Mouse (Mus musculus): Measurements from ENCODE around the gene Kctd20. TPM values are rescaled to one million over a fixed set of nuclear protein-coding genes. Genes with fewer than 3 reads are reported as not detected.
"Not testable (repeated sequence)": the region's sequence is repeated elsewhere in the genome, so short reads cannot be mapped to it uniquely, and the experiment has no call there.

Gene Kctd20
- polyA plus RNA-seq, 2 experiments from 2014 or later, result 32.0 to 47.5 TPM

DNA sequence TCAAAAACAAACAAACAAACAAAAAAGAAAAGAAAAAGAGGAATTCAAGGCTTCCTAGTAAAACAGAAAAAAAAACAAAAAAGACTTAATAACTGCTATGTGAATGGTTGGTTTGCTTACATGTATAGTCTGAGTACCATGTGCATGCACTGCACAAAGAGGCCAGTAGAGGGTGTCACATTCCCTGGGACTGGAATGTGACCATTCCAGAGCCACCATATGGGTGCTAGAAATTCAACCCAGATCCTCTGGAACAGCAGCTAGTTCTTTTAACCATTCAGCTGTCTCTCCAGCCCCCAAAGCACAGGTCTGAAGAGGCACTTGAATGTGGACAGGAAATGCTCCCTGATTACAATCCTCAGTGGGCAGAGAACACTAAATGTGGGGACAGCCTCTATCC is 35.1 kb downstream of the Kctd20 start:
- no peak for ATAC-seq

DNA sequence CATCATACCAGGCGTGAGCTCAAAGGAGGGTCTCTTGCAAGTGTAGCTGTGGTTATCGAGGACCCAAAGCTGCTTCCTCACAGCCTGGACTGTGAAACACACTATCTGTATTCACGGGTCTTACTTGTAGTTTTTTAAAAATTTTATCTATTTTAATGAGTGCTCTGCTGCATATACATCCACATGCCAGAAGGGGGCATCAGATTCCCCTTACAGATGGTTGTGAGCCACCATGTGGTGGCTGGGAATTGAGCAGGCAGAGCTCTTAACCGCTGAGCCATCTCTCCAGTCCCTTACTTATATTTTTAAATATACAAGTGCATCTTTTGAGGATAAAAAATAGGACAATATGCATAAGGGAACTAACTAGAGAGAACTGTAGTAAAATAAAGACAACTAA is 36.0 kb downstream of the Kctd20 start:
- ATAC-seq, result peak; percentile 71

DNA sequence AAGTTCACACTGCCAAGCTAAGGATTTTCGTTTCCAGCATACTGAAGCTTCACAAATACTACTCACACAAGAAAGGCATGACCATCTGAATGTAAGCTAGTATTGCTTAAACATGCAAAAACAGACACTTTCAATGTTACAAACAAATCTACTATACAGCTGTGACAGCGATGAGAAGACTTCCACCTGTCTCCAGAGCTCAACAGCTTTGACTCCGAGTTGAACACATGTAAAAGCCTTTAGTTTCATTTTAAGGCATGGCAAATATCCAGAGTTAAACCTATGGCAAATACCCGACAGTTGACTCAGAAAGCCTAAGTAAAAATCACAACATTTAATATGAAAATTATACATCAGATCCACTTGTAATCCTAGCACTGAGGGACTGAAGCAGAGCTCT is 36.5 kb downstream of the Kctd20 start:
- no peak for ATAC-seq

GRCm38 (mm10) chr17:28988996-28989395 is 37.2 kb downstream of the Kctd20 start:
- no peak for ATAC-seq

DNA sequence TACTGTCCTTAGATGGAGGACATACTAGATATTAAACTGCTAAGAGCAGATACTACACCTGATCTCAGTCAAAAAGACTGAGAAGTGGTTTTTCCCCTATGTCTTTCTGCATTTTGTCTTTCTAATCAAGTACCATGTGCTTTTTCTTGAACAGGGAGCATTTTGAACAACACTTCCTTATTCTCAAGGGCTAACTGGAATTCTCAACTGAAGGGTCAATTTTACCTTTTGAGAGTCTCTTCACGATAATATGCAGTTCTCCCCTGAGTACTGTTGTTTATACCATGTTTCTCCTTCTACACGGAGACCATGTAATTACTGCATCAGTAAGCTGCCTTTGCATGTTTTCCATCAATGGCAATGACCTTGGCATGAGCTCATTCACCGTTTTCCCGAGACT is 38.3 kb downstream of the Kctd20 start:
- no peak for ATAC-seq

DNA sequence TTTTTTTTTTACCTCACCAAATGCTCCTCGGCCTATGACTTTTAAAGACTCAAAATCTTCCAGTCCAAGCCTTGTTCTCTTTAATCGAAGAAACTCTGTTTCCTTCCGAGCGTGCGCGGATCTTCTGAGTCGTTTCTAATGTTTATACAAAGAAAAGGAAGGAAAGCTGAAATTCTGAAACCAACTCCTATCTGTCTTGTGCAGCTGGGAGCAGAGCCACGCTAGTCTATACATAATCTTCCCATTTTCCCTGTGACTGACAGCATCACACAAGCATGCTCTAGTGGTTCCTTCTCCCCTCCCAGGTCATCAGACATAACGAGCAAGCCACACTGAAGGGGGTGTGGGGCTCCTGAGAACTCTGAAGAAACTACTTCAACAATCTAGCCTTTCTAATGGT is 39.5 kb downstream of the Kctd20 start:
- ATAC-seq, result no peak

GRCm38 (mm10) chr17:28992105-28992504 is 40.4 kb downstream of the Kctd20 start:
- ATAC-seq, result no peak

DNA sequence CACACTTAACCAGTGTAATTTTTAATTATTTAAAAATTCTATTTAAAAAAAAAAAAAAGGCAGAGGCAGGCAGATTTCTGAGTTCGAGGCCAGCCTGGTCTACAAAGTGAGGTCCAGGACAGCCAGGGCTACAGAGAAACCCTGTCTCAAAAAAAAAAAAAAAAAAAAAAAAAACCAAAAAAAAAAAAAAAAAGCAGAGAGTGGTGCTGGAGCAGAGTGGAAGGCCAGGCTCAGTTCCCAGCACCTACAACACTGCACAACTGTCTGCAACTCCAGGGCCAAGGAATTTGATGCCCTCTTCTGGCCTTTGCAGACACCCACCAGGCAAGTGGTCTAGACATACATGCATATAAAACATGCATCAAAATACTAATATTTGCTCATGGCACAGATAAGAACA is 41.3 kb downstream of the Kctd20 start:
- ATAC-seq, result not testable (repeated sequence)

DNA sequence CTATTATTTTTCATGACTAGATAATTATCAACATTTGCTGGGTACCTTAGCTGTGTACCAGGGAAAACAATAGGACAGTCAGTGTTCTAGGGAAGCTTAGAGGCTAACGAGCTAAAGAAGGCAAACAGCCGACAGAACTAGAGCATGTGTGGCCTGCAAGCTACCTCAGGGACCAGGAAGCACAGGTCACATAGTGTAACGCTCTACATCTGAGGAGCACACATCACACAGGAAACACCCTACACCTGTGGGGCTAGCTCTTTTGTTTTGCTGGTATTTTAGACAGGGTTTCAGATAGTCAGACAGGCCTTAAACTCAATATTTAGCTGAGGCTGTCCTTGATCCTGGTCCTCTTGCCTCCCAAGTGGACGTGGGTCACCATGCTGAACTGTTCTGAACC is 42.9 kb downstream of the Kctd20 start:
- ATAC-seq, result peak; percentile 32

DNA sequence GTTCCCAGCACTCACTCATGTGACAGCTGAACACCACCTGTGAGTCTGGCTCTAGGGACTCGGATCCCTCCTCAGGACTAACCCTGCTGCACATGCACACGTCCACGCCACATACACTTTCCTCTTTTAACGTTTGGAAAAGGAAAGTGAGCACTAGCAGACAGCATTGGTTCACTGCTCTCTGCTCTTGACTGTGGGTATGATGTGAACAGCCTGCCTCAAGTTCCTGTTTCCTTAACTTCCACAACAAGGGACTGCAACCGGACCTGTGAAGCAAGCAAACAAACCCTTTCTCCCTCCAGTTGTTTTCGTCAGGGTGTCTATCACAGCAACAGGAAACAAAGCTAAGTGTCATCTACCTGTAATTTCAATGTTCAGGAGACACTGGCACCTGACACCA is 48.7 kb downstream of the Kctd20 start:
- ATAC-seq, result no peak

GRCm38 (mm10) chr17:29003740-29004139 is 52.0 kb downstream of the Kctd20 start:
- no peak for ATAC-seq

DNA sequence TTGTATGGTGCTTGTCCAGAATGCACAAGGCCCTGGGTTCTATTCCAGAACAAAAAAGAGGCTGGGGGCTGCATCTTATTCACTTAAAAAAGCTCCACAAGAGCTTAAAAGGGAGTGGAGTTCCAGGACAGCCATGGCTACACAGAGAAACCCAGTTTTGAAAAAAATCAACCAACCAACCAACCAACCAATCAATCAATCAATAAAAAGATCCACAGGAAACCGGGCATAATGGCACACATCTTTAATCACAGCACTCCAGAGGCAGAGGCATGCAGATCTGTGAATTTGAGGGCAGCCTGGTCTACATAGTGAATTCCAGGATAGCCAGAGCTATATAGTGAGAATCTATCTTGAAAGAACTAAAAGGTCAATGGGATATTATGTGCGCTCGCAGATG is 53.3 kb downstream of the Kctd20 start:
- no peak for ATAC-seq

DNA sequence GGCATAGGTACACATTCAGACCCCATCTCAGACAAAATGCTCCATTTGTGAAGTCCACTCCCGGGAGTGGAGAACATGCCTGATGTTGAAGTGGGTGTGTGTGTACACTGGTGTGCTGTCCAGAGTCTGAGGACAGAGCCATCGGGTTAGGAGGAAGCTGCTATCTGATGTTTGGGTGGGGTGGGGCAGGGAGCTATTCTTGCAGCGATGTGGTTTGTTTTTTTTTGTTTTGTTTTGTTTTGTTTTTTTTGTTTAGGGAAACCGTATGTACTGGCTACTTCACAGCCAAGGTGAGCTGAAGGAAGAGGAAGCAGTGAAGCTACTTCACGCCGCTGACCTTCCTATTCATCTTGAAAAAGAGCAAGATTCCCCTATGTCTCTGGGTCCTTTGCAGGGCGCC is 55.1 kb downstream of the Kctd20 start:
- ATAC-seq, result no peak

DNA sequence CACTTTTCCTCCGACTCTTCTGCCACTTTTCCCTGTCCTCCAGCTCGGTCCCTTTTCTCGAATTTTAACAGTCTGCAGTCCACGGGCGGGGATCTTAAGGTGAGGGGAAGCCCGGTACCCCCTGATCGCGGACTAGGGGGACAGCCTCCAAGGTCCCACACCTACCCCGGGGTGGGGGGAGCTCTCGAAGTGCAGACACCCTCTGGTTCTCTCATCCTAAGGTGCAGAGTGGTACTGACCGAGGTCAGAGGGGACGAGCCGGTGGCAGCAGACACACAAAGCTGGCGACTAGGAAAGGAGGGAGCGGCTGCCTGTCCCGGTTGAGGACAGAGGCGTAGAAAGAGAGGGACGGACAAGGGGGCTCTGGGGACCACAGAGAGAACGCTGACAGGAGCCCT is 55.5 kb downstream of the Kctd20 start:
- ATAC-seq, result no peak

DNA sequence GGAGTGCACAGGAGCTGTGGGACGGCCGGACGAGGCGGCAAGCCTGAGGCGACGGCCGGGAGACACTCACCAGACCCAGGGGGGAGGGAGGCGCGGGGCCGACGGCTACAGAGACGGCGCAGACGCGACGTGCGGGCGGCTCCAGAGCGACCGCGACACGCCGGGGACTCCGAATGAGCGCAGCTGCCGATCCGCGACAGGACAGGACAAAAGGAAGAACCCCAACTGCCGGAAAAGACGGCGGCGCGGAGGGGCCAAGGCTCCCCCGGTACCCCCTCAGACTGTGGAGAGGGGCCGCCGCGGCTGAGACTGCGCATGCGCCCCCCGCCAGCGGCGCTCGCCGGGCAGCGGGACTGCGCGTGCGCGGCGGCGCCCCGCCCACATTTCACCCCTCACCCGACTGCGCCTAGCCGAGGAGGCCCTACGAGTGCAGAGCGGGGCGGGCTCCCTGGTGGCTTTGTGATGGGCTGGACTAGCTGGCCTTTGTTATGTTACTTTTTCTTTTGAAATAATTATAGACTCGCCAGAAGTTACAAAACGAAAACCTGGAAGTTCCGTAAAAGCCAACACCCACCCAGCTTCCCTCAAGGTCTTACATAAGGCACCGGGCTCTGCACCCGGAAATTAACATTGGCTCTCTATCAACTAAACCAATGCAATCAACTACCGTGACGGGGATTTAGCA is 56.0 kb downstream of the Kctd20 start, which contains the start of gene Stk38:
Gene Stk38, minus strand, starts transcription at position 355 of the 685 bp plus-strand sequence.
- peak; percentile 74 for ATAC-seq

- no peak for ATAC-seq
These were observed 56.5 kb downstream of the Kctd20 start for GRCm38 (mm10) chr17:29008326-29008650.

DNA sequence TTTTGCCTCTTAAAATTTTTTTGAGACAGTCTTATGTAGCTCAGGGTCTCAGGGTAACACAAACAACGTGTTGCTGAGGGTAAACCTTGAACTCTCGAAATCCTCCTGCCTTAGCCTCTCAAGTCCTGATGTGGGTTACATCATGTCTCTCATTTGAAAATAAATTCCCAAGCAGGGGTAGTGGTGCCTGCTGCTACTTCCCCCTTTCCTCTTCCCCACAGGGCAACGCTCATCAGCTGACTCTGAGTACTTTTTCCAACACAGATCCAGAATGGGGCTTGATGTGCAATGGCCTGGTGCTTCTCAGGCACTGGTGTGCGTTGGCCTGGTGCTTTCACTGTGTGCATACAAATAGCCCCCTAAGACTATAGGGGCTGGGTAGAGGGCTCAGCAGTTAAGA is 57.4 kb downstream of the Kctd20 start:
- ATAC-seq, result no peak

DNA sequence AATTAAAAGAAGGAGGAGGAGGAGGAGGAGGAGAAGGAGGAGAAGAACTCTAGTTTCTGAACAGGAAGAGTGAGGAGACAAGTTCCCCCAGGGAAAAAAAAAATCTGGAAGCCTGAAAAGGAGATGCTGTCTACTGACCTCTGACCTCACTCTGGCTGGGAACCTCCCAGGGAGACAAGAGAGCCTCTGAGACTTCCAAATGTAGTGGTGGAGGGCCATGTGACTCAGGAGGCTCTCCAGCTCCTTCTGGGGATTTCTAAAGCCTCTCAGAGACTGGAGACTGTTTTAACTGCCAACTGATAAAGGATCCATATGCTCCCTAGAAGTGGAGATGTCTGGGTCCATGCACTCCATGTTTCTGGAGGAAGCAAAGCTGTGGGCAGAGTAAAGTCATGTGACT is 62.5 kb downstream of the Kctd20 start:
- no peak for ATAC-seq

DNA sequence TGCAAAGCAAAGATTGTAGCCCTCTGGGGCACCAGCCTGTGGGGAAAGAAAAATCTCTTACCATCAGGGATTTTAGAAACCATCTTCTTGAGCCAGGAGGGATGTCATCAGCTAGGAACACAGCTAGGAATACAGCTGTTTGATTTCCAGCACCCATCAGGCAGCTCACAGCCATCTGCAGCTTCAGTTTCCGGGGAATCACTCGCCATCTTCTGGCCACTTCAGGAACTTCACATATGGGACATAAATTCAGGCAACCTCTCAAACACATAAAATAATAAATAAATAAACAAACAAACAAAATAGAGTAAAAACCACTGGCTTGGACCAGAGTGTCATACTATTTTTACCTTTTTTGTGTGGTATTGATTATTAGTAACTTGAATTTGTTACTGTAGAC is 63.9 kb downstream of the Kctd20 start:
- ATAC-seq, result no peak

GRCm38 (mm10) chr17:29016705-29017104 is 65.0 kb downstream of the Kctd20 start:
- ATAC-seq, result no peak

DNA sequence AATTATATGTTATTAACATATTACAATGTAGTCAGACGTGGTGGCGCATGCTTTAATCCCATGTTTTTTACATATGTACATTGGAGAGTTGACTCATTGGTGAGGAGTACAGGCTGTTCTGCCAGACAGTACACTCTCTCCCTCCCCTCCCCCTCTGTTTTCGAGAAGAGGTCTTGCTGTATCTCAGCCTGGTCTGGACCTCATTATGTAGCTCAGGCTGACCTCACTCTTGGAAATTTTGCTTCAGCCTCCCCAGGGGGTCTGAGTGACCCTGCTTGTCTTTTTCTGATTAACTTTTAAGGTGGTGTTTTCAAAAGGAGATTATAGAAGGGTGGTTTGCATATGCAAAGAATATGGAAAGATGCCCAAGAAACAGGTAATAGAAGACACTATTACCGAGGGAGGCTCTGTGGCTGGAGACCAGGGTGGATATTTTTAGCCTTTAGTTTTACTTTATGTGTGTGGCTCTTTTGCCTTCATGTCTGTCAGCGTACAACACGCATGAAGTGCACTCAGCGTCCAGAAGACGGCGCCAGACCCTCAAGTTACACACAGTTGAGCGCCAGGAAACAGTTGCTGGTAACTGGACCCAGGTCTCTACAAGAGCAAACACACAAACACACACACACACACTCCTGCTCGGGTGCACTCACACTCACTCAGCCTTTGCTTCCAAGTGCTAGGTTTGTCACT is 66.7 kb downstream of the Kctd20 start:
- no peak for ATAC-seq
